ENCODE assay signal across 12 mouse cellular contexts in the genomic region with DNA sequence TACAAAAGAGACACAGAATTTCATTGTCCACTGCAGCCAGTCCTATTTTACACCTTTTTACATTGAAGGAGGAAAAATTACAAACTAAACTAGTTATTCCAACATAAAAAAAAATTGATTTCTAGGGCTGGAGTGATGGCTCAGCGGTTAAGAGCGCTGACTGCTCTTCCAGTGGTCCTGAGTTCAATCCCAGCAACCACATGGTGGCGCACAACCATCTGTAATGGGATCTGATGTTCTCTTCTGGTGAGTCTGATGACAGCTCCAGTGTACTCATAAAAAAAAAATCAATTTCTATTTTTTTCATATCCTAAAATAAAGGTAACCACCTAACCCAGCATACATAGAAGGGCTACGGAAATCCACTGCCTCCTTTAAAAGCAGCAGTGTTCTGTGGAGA. TPM values are rescaled to one million over a fixed set of nuclear protein-coding genes. Genes with fewer than 3 reads are reported as not detected.
A peak's percentile ranks its signal among the peaks of the same experiment; 100 is the strongest.
DNase-seq lines count a peak whose midpoint lies in the region; ATAC-seq and TF ChIP-seq lines count a peak whose summit lies in the region.
"Had no signal": no experiment of that assay in that cellular context is flagged by ENCODE, and none has a peak within 500 bp of the region (broad histone marks: within the 10 kb centered on the region; RNA-seq: fewer than 3 reads in every experiment).

No protein-coding gene starts in this region.

- H3K4me1 ChIP-seq in kidney, adult 2 months (ENCODE audit: control insufficient read depth, insufficient read depth, low read length): no peaks in the 10 kb centered on the region
- H3K4me1 ChIP-seq in kidney, embryonic 16.5 days (ENCODE audit: insufficient read depth, low read length): no peaks in the 10 kb centered on the region
- H3K4me1 ChIP-seq in lung, postnatal 0 days (ENCODE audit: insufficient read depth, low read depth, low read length): no peaks in the 10 kb centered on the region
- no peaks in the 10 kb centered on the region for H3K4me1 ChIP-seq in lung, adult 2 months (ENCODE audit: control insufficient read depth, insufficient read depth, low read length)
- H3K4me1 ChIP-seq in ES-E14 (ENCODE audit: control insufficient read depth in 2 of 2, insufficient read depth in 2 of 2, low read length in 2 of 2, poor library complexity in 1 of 2): peaks cover 0 to 2% of the 10 kb centered on the region in 2 experiments; a peak in 1 of 4 replicates
- H3K4me1 ChIP-seq: hindbrain, embryonic 15.5 days; liver, embryonic 15.5 days; midbrain, embryonic 10.5 days had no signal

- no peak for TF ChIP-seq EP300 in lung, postnatal 0 days (IDR thresholded peaks at IDR 0.05)

- no peak overlapping the region for H3K27ac ChIP-seq in kidney, adult 2 months (ENCODE audit: insufficient read depth, low read depth, low read length)
- no peak overlapping the region for H3K27ac ChIP-seq in kidney, embryonic 16.5 days (ENCODE audit: low read length)
- H3K27ac ChIP-seq in lung, postnatal 0 days (ENCODE audit: low read length): no peak overlapping the region
- no peak overlapping the region for H3K27ac ChIP-seq in ES-E14 (ENCODE audit: insufficient read depth, low read depth, low read length, poor library complexity, severe bottlenecking)
- H3K27ac ChIP-seq: hindbrain, embryonic 15.5 days; liver, embryonic 15.5 days; midbrain, embryonic 10.5 days had no signal

- WGBS in kidney, adult 2 months: 87% methylated on average over 4 of the region's 4 CpGs
- 88% methylated on average over 4 of the region's 4 CpGs for WGBS in kidney, embryonic 16.5 days
- WGBS in lung, postnatal 0 days: 88% methylated on average over 4 of the region's 4 CpGs
- WGBS in lung, adult 2 months: 89% methylated on average over 4 of the region's 4 CpGs

- DNase-seq in kidney, adult 2 months: peak; percentile 29
- no peak for DNase-seq in lung, postnatal 0 days (ENCODE audit: low spot score)
- no peak for DNase-seq in lung, adult 2 months
- no peak for DNase-seq in ES-E14 (ENCODE audit: low read depth, low spot score)
- peak; percentile 51 to 62 for DNase-seq in adrenal gland, postnatal 36 days
- DNase-seq in retina, embryonic 14.5 days (ENCODE audit: low spot score): no peak
- DNase-seq: heart, postnatal 10 days had no signal

- in situ Hi-C loops in ES-E14 (cut with MboI; ENCODE audit: low sequenced_read_pairs in 2 of 2, unreplicated experiment in 2 of 2): no loop called here

- H3K4me3 ChIP-seq in kidney, adult 2 months (ENCODE audit: insufficient read depth, low read depth, low read length): no peak overlapping the region
- H3K4me3 ChIP-seq in kidney, embryonic 16.5 days (ENCODE audit: low read length): no peak overlapping the region
- no peak overlapping the region for H3K4me3 ChIP-seq in lung, postnatal 0 days (ENCODE audit: low read depth, low read length)
- no peak overlapping the region for H3K4me3 ChIP-seq in lung, adult 2 months (replicated peaks; ENCODE audit: extremely low read depth, low read depth, low read length)
- no peak overlapping the region for H3K4me3 ChIP-seq in ES-E14 (ENCODE audit: insufficient read depth in 1 of 2, low read depth in 1 of 2, low read length in 2 of 2, poor library complexity in 1 of 2, severe bottlenecking in 1 of 2)
- H3K4me3 ChIP-seq: hindbrain, embryonic 15.5 days; liver, embryonic 15.5 days; midbrain, embryonic 10.5 days had no signal

- no peak overlapping the region for H3K9ac ChIP-seq in kidney, embryonic 16.5 days (replicated peaks; ENCODE audit: low read length)
- no peak overlapping the region for H3K9ac ChIP-seq in lung, postnatal 0 days (replicated peaks; ENCODE audit: low read depth)
- no peak overlapping the region for H3K9ac ChIP-seq in ES-E14 (ENCODE audit: insufficient read depth, low read depth, low read length, poor library complexity, severe bottlenecking)
- H3K9ac ChIP-seq: hindbrain, embryonic 15.5 days; liver, embryonic 15.5 days had no signal

- TF ChIP-seq POLR2A in kidney, adult 2 months (IDR thresholded peaks at IDR 0.05; ENCODE audit: low read depth, low read length): no peak
- TF ChIP-seq POLR2A in lung, adult 2 months (IDR thresholded peaks at IDR 0.05; ENCODE audit: borderline replicate concordance, extremely low read depth, low read depth, low read length): no peak

- TF ChIP-seq CTCF in kidney, adult 2 months (conservative IDR thresholded peaks at IDR 0.05; ENCODE audit: insufficient read depth, insufficient read length, low read depth, low read length): peak; percentile 40; the same call in 1 of the 2 replicates
- TF ChIP-seq CTCF in lung, postnatal 0 days (IDR thresholded peaks at IDR 0.05): peak; percentile 58
- TF ChIP-seq CTCF in lung, adult 2 months (IDR thresholded peaks at IDR 0.05; ENCODE audit: insufficient read depth, low read length): no peak

- ATAC-seq in kidney, embryonic 16.5 days (ENCODE audit: low FRiP score, low TSS enrichment): no peak
- ATAC-seq in lung, postnatal 0 days: no peak
- ATAC-seq: activated CD4-positive, CD25-positive, alpha-beta regulatory T cell, adult 4 months had no signal

- no peaks in the 10 kb centered on the region for H3K9me3 ChIP-seq in kidney, embryonic 16.5 days (ENCODE audit: low read length)
- H3K9me3 ChIP-seq in lung, postnatal 0 days (ENCODE audit: low read length): no peaks in the 10 kb centered on the region
- H3K9me3 ChIP-seq in ES-E14 (ENCODE audit: control insufficient read depth, insufficient read depth, low read depth, low read length): no peaks in the 10 kb centered on the region
- H3K9me3 ChIP-seq: hindbrain, embryonic 15.5 days; liver, embryonic 15.5 days; midbrain, embryonic 10.5 days had no signal

- H3K36me3 ChIP-seq in kidney, adult 2 months (ENCODE audit: control insufficient read depth, insufficient read depth, low read length): peaks cover 3% of the 10 kb centered on the region; the same call in 1 of the 2 replicates
- H3K36me3 ChIP-seq in kidney, embryonic 16.5 days (ENCODE audit: insufficient read depth, low read length): peaks cover 74% of the 10 kb centered on the region
- peaks cover 18% of the 10 kb centered on the region; the same call in 1 of the 2 replicates for H3K36me3 ChIP-seq in lung, postnatal 0 days (ENCODE audit: insufficient read depth, low read length)
- H3K36me3 ChIP-seq in ES-E14 (ENCODE audit: control insufficient read depth, insufficient read depth, low read length, poor library complexity, severe bottlenecking): peaks cover 19% of the 10 kb centered on the region

- no peaks in the 10 kb centered on the region; the same call in 1 of the 2 replicates for H3K27me3 ChIP-seq in kidney, adult 2 months (replicated peaks; ENCODE audit: control insufficient read depth, insufficient read depth, low read length)
- H3K27me3 ChIP-seq in kidney, embryonic 16.5 days (ENCODE audit: insufficient read depth, low read length): no peaks in the 10 kb centered on the region
- H3K27me3 ChIP-seq in lung, postnatal 0 days (replicated peaks; ENCODE audit: insufficient read depth, low read length): no peaks in the 10 kb centered on the region
- H3K27me3 ChIP-seq: hindbrain, embryonic 15.5 days; liver, embryonic 15.5 days had no signal

- no peak overlapping the region for H3K4me2 ChIP-seq in kidney, embryonic 16.5 days (replicated peaks; ENCODE audit: low read depth, low read length)
- no peak overlapping the region for H3K4me2 ChIP-seq in lung, postnatal 0 days (replicated peaks; ENCODE audit: low read depth, low read length)
- H3K4me2 ChIP-seq: hindbrain, embryonic 15.5 days; liver, embryonic 15.5 days had no signal

TF ChIP-seq in ES-E14, 5 proteins besides CTCF, POLR2A, EP300 and RAD21:
- TF ChIP-seq MAFK (IDR thresholded peaks at IDR 0.05; ENCODE audit: insufficient read depth, low read depth, low read length) (0 out of 2 replicates have a peak, but pooled peaks have one; percentile 23), ZC3H11A (IDR thresholded peaks at IDR 0.05; ENCODE audit: borderline replicate concordance, low read depth, low read length) (no peak)

RNA-seq across cellular contexts. Expression of gene Polh, which starts 20.2 kb away (rescaled TPM):
- 3.8 and 4.0 TPM in 2 replicates for polyA plus RNA-seq in kidney, adult 2 months (2012; rRNA removed)
- polyA plus RNA-seq in kidney, embryonic 16.5 days (2015; fragmentation: Nextera tagmentation; extraction: Ambion mirVana): 13.3 and 16.8 TPM in 2 replicates
- 6.6 and 8.6 TPM in 2 replicates for polyA plus RNA-seq in lung, postnatal 0 days (2015; fragmentation: Nextera tagmentation; extraction: Ambion mirVana)
- polyA plus RNA-seq in lung, adult 2 months (2012; rRNA removed): 3.4 and 4.2 TPM in 2 replicates
- 9.5 and 11.8 TPM in 2 replicates for total RNA-seq in ES-E14 (2012; rRNA removed)
- total RNA-seq in adrenal gland, postnatal 36 days (2021): 10 to 100 TPM; 43.3 to 45.3 TPM

RNA-seq across cellular contexts. Expression of gene Xpo5, which starts 20.3 kb away (rescaled TPM):
- polyA plus RNA-seq in kidney, adult 2 months (2012; rRNA removed): 18.5 and 20.5 TPM in 2 replicates
- 45.5 and 49.5 TPM in 2 replicates for polyA plus RNA-seq in kidney, embryonic 16.5 days (2015; fragmentation: Nextera tagmentation; extraction: Ambion mirVana)
- 14.8 and 16.2 TPM in 2 replicates for polyA plus RNA-seq in lung, postnatal 0 days (2015; fragmentation: Nextera tagmentation; extraction: Ambion mirVana)
- 15.2 and 19.6 TPM in 2 replicates for polyA plus RNA-seq in lung, adult 2 months (2012; rRNA removed)
- 63.2 and 63.9 TPM in 2 replicates for total RNA-seq in ES-E14 (2012; rRNA removed)
- 10 to 100 TPM; 81.4 to 87.7 TPM for total RNA-seq in adrenal gland, postnatal 36 days (2021)

RNA-seq across cellular contexts. Expression of gene Gtpbp2, which starts 21.4 kb away (rescaled TPM):
- polyA plus RNA-seq in kidney, adult 2 months (2012; rRNA removed): 69.7 and 80.4 TPM in 2 replicates
- 44.8 and 51.2 TPM in 2 replicates for polyA plus RNA-seq in kidney, embryonic 16.5 days (2015; fragmentation: Nextera tagmentation; extraction: Ambion mirVana)
- 38.8 and 39.5 TPM in 2 replicates for polyA plus RNA-seq in lung, postnatal 0 days (2015; fragmentation: Nextera tagmentation; extraction: Ambion mirVana)
- 134 and 161 TPM in 2 replicates for polyA plus RNA-seq in lung, adult 2 months (2012; rRNA removed)
- 33.4 and 65.4 TPM in 2 replicates for total RNA-seq in ES-E14 (2012; rRNA removed)
- total RNA-seq in adrenal gland, postnatal 36 days (2021): 10 to 100 TPM; 67.4 to 78.1 TPM

RNA-seq across cellular contexts. Expression of gene Mad2l1bp, which starts 28.9 kb away (rescaled TPM):
- 17.3 and 19.2 TPM in 2 replicates for polyA plus RNA-seq in kidney, adult 2 months (2012; rRNA removed)
- polyA plus RNA-seq in kidney, embryonic 16.5 days (2015; fragmentation: Nextera tagmentation; extraction: Ambion mirVana): 39.9 and 41.2 TPM in 2 replicates
- 43.5 and 44.6 TPM in 2 replicates for polyA plus RNA-seq in lung, postnatal 0 days (2015; fragmentation: Nextera tagmentation; extraction: Ambion mirVana)
- polyA plus RNA-seq in lung, adult 2 months (2012; rRNA removed): 13.1 and 13.8 TPM in 2 replicates
- total RNA-seq in ES-E14 (2012; rRNA removed): 7.1 and 8.2 TPM in 2 replicates
- total RNA-seq in adrenal gland, postnatal 36 days (2021): 10 to 100 TPM; 19.7 to 20.1 TPM

RNA-seq across cellular contexts. Expression of gene Rsph9, which starts 38.3 kb away (rescaled TPM):
- polyA plus RNA-seq in kidney, adult 2 months (2012; rRNA removed): 34.8 and 37.2 TPM in 2 replicates
- 15.1 and 16.5 TPM in 2 replicates for polyA plus RNA-seq in kidney, embryonic 16.5 days (2015; fragmentation: Nextera tagmentation; extraction: Ambion mirVana)
- polyA plus RNA-seq in lung, postnatal 0 days (2015; fragmentation: Nextera tagmentation; extraction: Ambion mirVana): 31.7 and 32.4 TPM in 2 replicates
- polyA plus RNA-seq in lung, adult 2 months (2012; rRNA removed): 26.0 and 28.1 TPM in 2 replicates
- total RNA-seq in ES-E14 (2012; rRNA removed): 0.85 and 2.9 TPM in 2 replicates
- total RNA-seq in adrenal gland, postnatal 36 days (2021): 10 to 100 TPM in 1 of 2 experiments, 1 to 10 TPM in 1; 7.9 to 12.8 TPM

Comparison
In these comparisons a context has a peak if more than half of its experiments do, and no peak if none do; other contexts are left out.
1. DNase-seq: peak in kidney, adult 2 months (single experiment) and adrenal gland, postnatal 36 days (2 of 2); none in lung, postnatal 0 days (single experiment), lung, adult 2 months (single experiment), ES-E14 (single experiment) and retina, embryonic 14.5 days (single experiment).